Mouse (Mus musculus) cortical plate, adult 2 months (tissue): ENCODE measurements around the gene Dnah17.

Experiments
- CTCF ChIP-seq: fragments of 200-500 bp; IDR thresholded peaks from 2 replicates; pipeline ENCODE4 v1.5.1; 2011; ENCODE audit warnings: mild to moderate bottlenecking, control low read depth, low read length; ENCODE audit not compliant: insufficient read depth; ENCODE audit errors: extremely low read depth
- POLR2A ChIP-seq: fragments of 200-500 bp; IDR thresholded peaks from 2 replicates; pipeline ENCODE4 v1.6.1; 2011; ENCODE audit warnings: mild to moderate bottlenecking, low read length, control low read depth; ENCODE audit not compliant: insufficient read depth; ENCODE audit errors: extremely low read depth

- TF ChIP-seq CTCF: no peak
- TF ChIP-seq POLR2A: no peak
Observed at GRCm38 (mm10) chr11:118049641-118050040, 80.8 kb downstream of the Dnah17 start.
